Mouse (Mus musculus): ENCODE results near the gene Atp8a1. TPM values are rescaled to one million over a fixed set of nuclear protein-coding genes. Genes with fewer than 3 reads are reported as not detected.

Atp8a1 gene
- 46.9 and 53.6 TPM in 2 replicates for polyA plus RNA-seq (2015; fragmentation: Nextera tagmentation; extraction: Ambion mirVana)

DNA sequence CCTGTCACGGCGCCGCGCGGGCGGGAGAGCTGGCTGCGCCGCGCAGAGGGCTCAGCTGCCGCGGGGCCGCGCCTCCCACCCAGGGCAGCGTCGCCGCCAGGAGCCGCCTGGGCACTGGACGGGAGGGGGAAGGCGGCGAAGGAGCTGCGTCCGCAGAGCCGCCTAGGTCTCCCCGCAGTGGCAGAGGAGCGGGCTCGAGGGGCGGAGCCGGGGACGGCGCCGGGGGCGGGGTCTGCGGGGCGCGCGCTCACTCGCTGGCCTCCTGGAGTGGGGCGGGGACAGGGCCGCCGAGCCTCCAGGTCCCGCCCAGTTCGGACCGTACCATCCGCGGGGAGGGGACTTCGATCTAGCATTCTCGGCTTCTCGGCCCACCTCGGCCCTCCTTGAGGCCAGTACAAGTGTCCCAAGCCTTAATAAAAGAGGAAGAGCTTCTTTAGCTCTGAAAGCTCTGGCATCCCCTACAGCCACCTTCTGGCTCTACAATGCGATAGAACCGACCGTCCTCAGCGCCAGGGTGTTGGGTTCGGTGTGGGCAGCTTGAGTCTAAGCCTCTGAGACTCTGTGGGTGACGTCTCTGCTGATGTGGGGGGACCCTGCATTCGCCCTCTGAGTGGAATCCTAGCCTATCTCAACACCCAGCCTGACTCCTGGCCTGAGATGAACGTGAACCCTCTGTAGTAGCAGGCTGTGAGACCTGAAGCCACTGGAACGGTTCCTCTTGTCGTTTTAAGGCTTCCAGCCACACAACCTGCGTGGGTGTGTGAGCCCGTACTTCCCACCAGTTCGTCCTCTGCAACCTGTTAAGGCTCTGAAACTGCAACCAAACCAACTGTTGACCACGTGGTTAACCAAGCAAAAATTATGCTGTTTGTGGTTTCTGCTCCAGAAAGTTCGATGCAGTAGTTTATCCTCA, at the start of gene Atp8a1:
TSS of gene Atp8a1 (minus strand) at position 182 of the 913 bp plus-strand sequence.
- ATAC-seq (ENCODE audit: borderline replicate concordance, extremely low read depth, low FRiP score, low TSS enrichment): peak; percentile 97
- Histone ChIP-seq H3K4me1 (peaks cover 11% of the 10 kb centered on the region; the same call in 1 of the 2 replicates), H3K27me3 (peaks cover 6% of the 10 kb centered on the region), H3K4me2 (peak within 1 kb of the TSS; percentile 94), H3K9me3 (no peaks in the 10 kb centered on the region), H3K9ac (peak within 1 kb of the TSS; percentile 59), H3K36me3 (no peaks in the 10 kb centered on the region), H3K27ac (peak within 1 kb of the TSS; percentile 82), H3K4me3 (peak within 1 kb of the TSS; percentile 83)
- under 1% methylated on average over 49 of the region's 64 CpGs for WGBS

DNA sequence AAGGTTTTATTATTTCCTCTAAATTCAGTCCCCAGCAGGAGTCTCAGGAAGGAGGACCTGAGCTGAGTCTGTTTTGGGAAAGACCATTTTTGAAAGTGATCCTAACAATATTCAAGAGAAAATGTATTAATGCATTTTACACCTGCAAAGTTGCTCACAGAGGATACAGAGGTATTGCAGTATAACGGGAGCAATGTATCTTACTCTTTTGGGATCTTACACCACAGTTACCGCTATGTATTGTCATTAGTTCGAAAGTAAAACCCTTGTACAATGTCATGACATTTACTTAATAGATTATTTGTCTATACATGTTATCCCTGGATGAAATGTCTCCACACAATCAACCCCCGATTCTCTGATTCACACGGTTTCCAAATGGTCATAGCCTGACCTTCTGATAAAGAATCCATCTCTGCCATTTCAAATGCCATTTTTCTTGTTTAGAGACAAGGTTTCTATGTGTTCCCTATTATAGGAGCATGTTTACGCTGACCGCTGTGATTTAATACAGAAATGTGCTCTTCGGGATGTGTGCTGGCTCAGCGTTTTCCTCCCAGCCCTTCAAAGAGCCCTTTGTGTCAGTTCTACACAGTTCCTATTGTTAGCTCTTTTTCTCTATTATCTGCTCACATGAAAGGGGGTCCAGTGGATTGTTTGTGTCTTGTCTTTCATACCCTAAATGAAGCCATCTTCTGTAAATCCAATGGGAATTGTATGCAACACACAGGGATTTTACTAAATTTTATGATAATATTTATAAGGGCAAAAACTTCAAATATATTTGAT, 37.4 kb upstream of the Atp8a1 start:
- Histone ChIP-seq H3K27ac (no peak overlapping the region), H3K9me3 (no peaks in the 10 kb centered on the region), H3K4me3 (no peak overlapping the region), H3K9ac (no peak overlapping the region), H3K4me2 (no peak overlapping the region), H3K36me3 (no peaks in the 10 kb centered on the region), H3K27me3 (no peaks in the 10 kb centered on the region), H3K4me1 (no peaks in the 10 kb centered on the region)
- 80% methylated on average over 9 of the region's 9 CpGs for WGBS
- ATAC-seq (ENCODE audit: borderline replicate concordance, extremely low read depth, low FRiP score, low TSS enrichment): no peak

DNA sequence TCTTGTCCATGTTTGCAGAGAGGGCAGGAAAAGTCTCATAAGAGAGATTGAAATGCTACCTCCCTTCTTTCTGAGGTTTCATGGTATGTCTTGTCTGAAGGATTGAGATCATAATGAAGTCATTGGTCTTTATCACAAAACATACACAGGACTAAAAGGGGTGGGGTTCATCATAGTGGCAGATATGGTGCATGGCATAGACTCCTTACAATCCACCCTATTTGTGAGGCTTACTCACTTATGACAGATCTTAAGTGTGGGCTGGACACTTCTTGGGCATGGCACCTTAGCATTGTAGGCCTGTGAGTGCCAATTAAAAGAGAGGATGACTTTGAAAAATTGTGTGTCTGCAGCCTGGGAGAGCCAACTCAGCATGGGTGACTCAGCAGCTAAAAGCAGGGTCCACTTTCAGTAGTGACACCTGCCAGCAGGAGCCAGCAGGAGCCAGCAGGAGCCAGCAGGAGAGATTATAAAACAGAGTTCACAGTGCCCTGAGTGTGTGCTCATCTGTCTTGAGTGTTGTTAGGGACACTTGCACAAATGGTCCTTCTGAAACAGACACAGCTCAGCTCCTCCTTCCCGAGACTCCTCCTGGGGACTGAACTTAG, 36.4 kb upstream of the Atp8a1 start:
- no peak overlapping the region for H3K9ac ChIP-seq
- no peak overlapping the region for H3K27ac ChIP-seq
- ATAC-seq (ENCODE audit: borderline replicate concordance, extremely low read depth, low FRiP score, low TSS enrichment): no peak

DNA sequence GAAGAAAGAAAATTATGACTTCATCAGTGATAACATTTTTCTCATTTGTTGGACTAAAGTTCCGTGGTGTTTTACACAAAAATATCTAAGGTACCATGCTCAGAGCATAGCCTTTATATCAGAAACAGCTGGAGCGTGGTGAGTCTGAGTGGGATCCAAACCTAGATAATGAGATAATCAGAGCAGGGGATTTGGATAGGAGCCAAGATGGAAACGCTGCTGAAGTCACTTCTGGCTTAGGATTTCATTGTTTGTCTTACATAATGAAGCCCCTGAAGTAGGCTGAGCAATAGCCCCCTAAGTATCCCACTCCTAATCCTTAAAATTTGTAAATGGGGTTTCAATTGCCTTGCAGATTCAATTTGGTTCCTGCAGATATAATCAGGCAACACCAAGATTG, 24.2 kb upstream of the Atp8a1 start:
- no peak overlapping the region for H3K27ac ChIP-seq
- H3K4me3 ChIP-seq: no peak overlapping the region
- no peak overlapping the region for H3K4me2 ChIP-seq
- WGBS: 17% methylated on average over 3 of the region's 3 CpGs
- no peaks in the 10 kb centered on the region for H3K9me3 ChIP-seq
- ATAC-seq (ENCODE audit: borderline replicate concordance, extremely low read depth, low FRiP score, low TSS enrichment): no peak
- H3K9ac ChIP-seq: no peak overlapping the region
- no peaks in the 10 kb centered on the region for H3K4me1 ChIP-seq
- no peaks in the 10 kb centered on the region for H3K36me3 ChIP-seq
- H3K27me3 ChIP-seq: no peaks in the 10 kb centered on the region

More for the DNA sequence above, 36.4 kb upstream of the Atp8a1 start:
- H3K27me3 ChIP-seq: no peaks in the 10 kb centered on the region
- H3K36me3 ChIP-seq: no peaks in the 10 kb centered on the region
- H3K4me1 ChIP-seq: no peaks in the 10 kb centered on the region
- H3K9me3 ChIP-seq: no peaks in the 10 kb centered on the region
- H3K4me2 ChIP-seq: no peak overlapping the region
- WGBS: 48% methylated on average over 1 of the region's 1 CpGs
- no peak overlapping the region for H3K4me3 ChIP-seq

DNA sequence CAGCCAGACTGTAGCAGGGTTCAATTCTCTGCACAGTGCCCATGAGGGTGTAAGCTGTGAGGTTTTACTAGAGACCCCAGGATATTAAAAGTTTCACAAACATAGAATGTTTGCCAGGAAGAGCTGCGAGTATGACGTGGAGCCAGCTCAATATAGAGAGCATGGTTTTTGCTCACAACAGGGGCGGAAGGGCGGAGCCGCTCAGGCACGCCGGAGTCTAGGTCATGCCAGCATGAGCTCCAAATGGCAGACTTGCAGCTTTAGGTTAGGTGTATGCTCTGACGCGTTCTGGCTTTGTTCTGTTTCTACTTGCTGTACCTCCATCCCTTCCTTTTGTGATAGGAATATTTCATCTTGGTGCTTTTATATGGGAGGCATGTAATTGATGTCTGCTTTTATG, 19.0 kb upstream of the Atp8a1 start:
- ATAC-seq (ENCODE audit: borderline replicate concordance, extremely low read depth, low FRiP score, low TSS enrichment): no peak
- Histone ChIP-seq H3K9ac (no peak overlapping the region), H3K4me2 (no peak overlapping the region), H3K9me3 (no peaks in the 10 kb centered on the region), H3K27me3 (no peaks in the 10 kb centered on the region), H3K4me3 (no peak overlapping the region), H3K27ac (no peak overlapping the region), H3K4me1 (peaks cover 6% of the 10 kb centered on the region; the same call in 1 of the 2 replicates), H3K36me3 (no peaks in the 10 kb centered on the region)
- 68% methylated on average over 9 of the region's 9 CpGs for WGBS

DNA sequence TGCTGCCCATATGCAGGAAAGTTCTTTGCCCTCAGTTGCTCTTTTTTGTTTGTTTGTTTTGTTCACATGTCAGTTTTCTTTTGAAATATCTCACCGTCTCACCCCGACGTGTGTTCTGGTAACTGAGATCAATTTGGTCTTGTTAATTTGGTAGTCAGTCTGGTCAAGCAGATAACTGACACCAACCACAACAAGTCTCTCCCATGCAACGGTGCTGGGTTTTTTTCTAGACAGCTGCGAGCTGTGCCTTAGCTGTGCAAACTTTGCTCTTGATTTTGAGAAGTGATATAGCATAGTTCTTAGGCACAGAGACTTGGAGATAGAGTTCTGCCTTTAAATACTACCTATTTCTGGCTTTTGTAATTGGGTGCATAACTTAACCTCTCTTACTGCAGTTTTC, 18.4 kb upstream of the Atp8a1 start:
- no peaks in the 10 kb centered on the region for H3K9me3 ChIP-seq

DNA sequence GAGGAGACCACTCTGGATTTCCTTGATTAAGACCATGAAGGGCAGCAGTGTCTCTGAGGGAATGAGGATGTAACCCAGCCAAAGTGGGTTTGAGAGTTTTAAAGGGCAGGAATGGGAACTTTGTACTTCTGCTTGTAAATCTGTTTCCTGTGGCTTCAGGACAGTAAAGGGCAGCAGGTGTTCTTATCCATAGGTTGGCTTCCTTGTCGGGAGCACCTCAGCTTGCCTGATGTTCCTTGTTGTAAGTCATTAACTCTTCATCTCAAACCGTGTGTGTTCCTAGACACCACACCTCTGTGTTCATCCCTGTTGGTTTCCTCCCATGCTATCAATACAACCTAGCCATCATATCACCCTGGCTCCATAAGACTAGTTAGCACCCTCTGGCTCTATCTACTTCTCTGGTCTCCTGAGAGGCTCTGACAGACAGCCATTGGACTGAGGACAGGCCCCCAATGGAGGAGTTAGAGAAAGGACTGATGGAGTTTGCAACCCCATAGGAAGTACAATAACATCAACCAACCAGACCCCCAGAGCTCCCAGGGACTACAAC, 17.4 kb upstream of the Atp8a1 start:
- 71% methylated on average over 2 of the region's 2 CpGs for WGBS
- no peaks in the 10 kb centered on the region for H3K27me3 ChIP-seq
- no peaks in the 10 kb centered on the region for H3K9me3 ChIP-seq
- no peak overlapping the region for H3K9ac ChIP-seq
- no peak overlapping the region for H3K27ac ChIP-seq
- H3K36me3 ChIP-seq: no peaks in the 10 kb centered on the region
- no peak for ATAC-seq (ENCODE audit: borderline replicate concordance, extremely low read depth, low FRiP score, low TSS enrichment)
- peaks cover 6% of the 10 kb centered on the region; the same call in 1 of the 2 replicates for H3K4me1 ChIP-seq
- no peak overlapping the region for H3K4me3 ChIP-seq
- peak overlapping the region; percentile 2; the same call in 1 of the 2 replicates for H3K4me2 ChIP-seq

More for the DNA sequence above, 18.4 kb upstream of the Atp8a1 start:
- Histone ChIP-seq H3K4me1 (peaks cover 6% of the 10 kb centered on the region; the same call in 1 of the 2 replicates), H3K4me3 (no peak overlapping the region), H3K27ac (no peak overlapping the region), H3K9ac (no peak overlapping the region), H3K4me2 (no peak overlapping the region), H3K36me3 (no peaks in the 10 kb centered on the region), H3K27me3 (no peaks in the 10 kb centered on the region)
- 51% methylated on average over 5 of the region's 5 CpGs for WGBS
- ATAC-seq (ENCODE audit: borderline replicate concordance, extremely low read depth, low FRiP score, low TSS enrichment): no peak

DNA sequence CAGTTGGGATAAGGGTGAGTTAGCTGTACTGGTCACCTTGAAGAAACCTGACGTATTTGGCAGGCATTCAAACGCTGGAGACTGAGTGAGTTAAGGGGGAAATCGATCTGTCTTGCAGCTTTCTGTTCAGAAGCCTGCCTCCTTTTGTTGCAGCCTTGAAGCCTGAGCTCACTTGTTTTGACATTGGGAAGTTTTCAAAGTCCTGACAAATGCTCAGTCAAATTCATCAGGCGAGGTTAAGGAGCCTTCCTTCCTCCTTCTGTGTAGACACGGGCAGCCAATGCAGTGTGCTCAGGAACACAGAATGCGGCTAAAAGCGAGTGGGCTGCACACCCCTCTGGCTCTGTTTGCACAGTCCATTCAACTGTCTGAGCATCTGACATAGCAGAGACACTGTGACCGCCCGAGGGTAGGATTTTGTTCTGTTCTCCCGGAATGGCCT, 16.7 kb upstream of the Atp8a1 start:
- no peak overlapping the region for H3K9ac ChIP-seq
- H3K4me1 ChIP-seq: peaks cover 6% of the 10 kb centered on the region; the same call in 1 of the 2 replicates
- no peak overlapping the region for H3K27ac ChIP-seq
- no peaks in the 10 kb centered on the region for H3K9me3 ChIP-seq
- no peaks in the 10 kb centered on the region for H3K36me3 ChIP-seq
- H3K27me3 ChIP-seq: no peaks in the 10 kb centered on the region
- H3K4me2 ChIP-seq: peak overlapping the region; percentile 2; the same call in 1 of the 2 replicates
- no peak; the same call in 1 of the 2 replicates for ATAC-seq (ENCODE audit: borderline replicate concordance, extremely low read depth, low FRiP score, low TSS enrichment)
- 38% methylated on average over 10 of the region's 10 CpGs for WGBS
- H3K4me3 ChIP-seq: no peak overlapping the region

DNA sequence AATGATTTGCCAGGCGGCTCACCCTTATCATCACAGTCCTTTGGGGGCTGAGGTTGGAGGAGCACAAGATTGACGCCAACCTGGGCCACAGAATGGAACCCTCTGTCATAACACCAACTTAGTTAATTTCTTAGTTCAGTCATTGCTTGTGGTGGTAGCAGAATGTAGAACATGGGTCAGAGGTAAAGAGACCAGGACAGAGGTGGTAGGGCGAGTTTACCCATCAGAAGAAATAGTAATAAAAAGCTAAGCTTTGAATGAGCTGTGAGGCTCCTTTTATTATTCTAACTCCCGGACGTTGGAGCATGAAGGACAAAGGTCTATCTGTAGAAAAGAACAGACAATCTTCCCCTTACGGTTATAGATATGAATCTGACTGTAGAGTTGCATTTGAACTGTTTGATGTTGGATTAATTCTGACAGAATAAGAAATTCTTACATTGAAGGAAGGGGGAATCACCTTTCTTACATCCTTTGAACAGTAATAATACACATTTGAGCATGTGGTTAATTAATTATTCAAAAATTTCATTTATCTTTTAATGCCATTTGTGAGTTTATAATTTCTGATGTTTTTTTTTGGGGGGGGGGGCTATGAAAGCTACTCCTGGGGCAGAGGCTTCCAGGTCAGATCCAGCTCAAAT, 7.9 kb upstream of the Atp8a1 start:
- H3K27me3 ChIP-seq: no peaks in the 10 kb centered on the region
- H3K9ac ChIP-seq: no peak overlapping the region
- H3K4me1 ChIP-seq: no peaks in the 10 kb centered on the region
- no peaks in the 10 kb centered on the region for H3K36me3 ChIP-seq
- no peaks in the 10 kb centered on the region for H3K9me3 ChIP-seq
- H3K4me3 ChIP-seq: no peak overlapping the region
- H3K27ac ChIP-seq: no peak overlapping the region
- no peak overlapping the region for H3K4me2 ChIP-seq
- no peak for ATAC-seq (ENCODE audit: borderline replicate concordance, extremely low read depth, low FRiP score, low TSS enrichment)
- WGBS: 75% methylated on average over 6 of the region's 6 CpGs

DNA sequence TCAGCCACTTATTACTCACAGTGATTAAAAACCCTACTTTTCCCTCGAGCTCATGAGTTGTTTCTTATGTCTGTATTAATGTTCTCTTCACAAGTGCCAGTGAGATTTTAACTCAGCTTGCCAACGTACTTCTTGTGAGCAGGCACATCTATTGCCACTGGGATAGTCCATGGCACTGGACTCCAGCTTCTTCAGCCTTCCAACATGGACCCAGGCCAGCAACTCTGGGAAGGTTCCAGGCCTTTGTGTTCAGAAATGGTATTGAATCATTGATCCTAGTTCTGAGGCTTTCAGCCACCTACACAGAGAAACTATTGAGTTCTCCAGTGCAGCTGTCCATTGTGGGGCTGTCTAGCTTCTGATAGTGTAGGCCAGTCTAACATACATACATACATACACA, 5.6 kb upstream of the Atp8a1 start:
- Histone ChIP-seq H3K4me3 (no peak overlapping the region), H3K27me3 (no peaks in the 10 kb centered on the region), H3K9me3 (no peaks in the 10 kb centered on the region), H3K36me3 (no peaks in the 10 kb centered on the region), H3K9ac (no peak overlapping the region), H3K4me2 (no peak overlapping the region), H3K4me1 (no peaks in the 10 kb centered on the region), H3K27ac (no peak overlapping the region)
- 68% methylated on average over 2 of the region's 2 CpGs for WGBS
- no peak for ATAC-seq (ENCODE audit: borderline replicate concordance, extremely low read depth, low FRiP score, low TSS enrichment)

DNA sequence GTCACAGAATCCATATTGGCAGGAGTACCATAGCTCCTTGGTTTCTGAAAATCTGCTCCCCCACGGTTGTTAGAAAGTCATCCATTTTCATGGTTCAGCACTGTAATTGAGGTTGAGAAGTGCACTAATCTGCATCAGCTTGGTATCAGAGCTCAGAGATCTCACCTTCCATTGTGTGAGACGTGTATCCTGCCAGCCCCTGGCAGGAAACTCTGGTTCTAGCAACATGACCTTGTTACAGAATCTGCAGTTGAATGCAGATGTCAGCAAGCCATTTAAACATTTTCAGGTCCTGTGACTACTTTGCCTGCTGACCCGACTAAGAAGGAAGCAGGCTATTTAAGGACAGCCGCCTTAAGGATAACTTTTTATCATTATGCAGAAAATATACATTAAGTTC, 2.2 kb upstream of the Atp8a1 start:
- Histone ChIP-seq H3K27me3 (peaks cover 6% of the 10 kb centered on the region), H3K4me1 (0 out of 2 replicates have a peak, but pooled peaks cover 5% of the 10 kb centered on the region), H3K36me3 (no peaks in the 10 kb centered on the region), H3K9me3 (no peaks in the 10 kb centered on the region), H3K4me2 (no peak overlapping the region), H3K9ac (no peak overlapping the region), H3K27ac (no peak overlapping the region), H3K4me3 (no peak overlapping the region)
- 68% methylated on average over 4 of the region's 4 CpGs for WGBS
- no peak for ATAC-seq (ENCODE audit: borderline replicate concordance, extremely low read depth, low FRiP score, low TSS enrichment)

All from lung, embryonic 15.5 days (tissue).